ENCODE assay signal across 24 mouse cellular contexts in the genomic region with DNA sequence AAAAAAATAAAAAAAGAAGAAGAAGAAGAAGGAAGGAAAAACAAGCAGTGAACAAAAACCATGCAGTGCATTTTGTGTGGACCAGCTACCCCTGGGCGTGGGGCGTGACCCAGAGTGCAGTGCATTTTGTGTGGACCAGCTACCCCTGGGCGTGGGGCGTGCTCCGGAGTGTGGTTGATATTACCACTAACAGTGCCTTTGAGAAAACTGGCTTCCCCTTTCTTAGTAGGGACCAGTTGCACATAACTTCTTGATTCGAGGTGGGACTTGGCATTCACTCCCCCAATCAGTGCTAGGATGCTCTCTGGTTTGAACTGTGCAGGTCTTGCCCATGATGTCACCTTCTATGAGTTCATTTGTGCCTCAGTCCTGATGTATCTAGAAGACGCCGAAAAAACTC. TPM values are rescaled to one million over a fixed set of nuclear protein-coding genes. Genes with fewer than 3 reads are reported as not detected.
DNase-seq lines count a peak whose midpoint lies in the region; ATAC-seq lines count a peak whose summit lies in the region.
"Had no signal": no experiment of that assay in that cellular context is flagged by ENCODE, and none has a peak within 500 bp of the region (broad histone marks: within the 10 kb centered on the region; RNA-seq: fewer than 3 reads in every experiment).

No protein-coding gene starts in this region.

- H3K4me3 ChIP-seq in heart, embryonic 10.5 days = no peak overlapping the region
- H3K4me3 ChIP-seq in hindbrain, embryonic 12.5 days = no peak overlapping the region
- H3K4me3 ChIP-seq: embryonic facial prominence, embryonic 10.5 days; embryonic facial prominence, embryonic 12.5 days; forebrain, embryonic 13.5 days; forebrain, embryonic 15.5 days had no signal

- peak; percentile 64 for ATAC-seq in common myeloid progenitor, adult 5-6 weeks (replicated peaks; ENCODE audit: low read depth, poor library complexity, severe bottlenecking)
- ATAC-seq in hematopoietic stem cell, adult 5-6 weeks (replicated peaks in 1 of 2; ENCODE audit: insufficient read depth in 1 of 2, low FRiP score in 2 of 2, low TSS enrichment in 1 of 2, low read depth in 1 of 2, poor library complexity in 2 of 2, severe bottlenecking in 2 of 2) = peak; percentile 54 to 78
- peak; percentile 65 for ATAC-seq in megakaryocyte progenitor cell, adult 5-6 weeks (replicated peaks; ENCODE audit: poor library complexity)
- ATAC-seq in hindbrain, embryonic 12.5 days (ENCODE audit: low FRiP score) = no peak
- ATAC-seq: activated CD4-positive, CD25-positive, alpha-beta regulatory T cell, adult 4 months; forebrain, embryonic 13.5 days; forebrain, embryonic 15.5 days; forebrain, postnatal 0 days; Patski had no signal

- peaks cover under 1% of the 10 kb centered on the region; the same call in 1 of the 2 replicates for H3K4me1 ChIP-seq in heart, embryonic 10.5 days
- no peaks in the 10 kb centered on the region for H3K4me1 ChIP-seq in hindbrain, embryonic 12.5 days
- H3K4me1 ChIP-seq: embryonic facial prominence, embryonic 10.5 days; embryonic facial prominence, embryonic 12.5 days; forebrain, embryonic 13.5 days; forebrain, embryonic 15.5 days had no signal

- no peaks in the 10 kb centered on the region for H3K27me3 ChIP-seq in heart, embryonic 10.5 days (ENCODE audit: insufficient read depth, poor library complexity, severe bottlenecking)
- no peaks in the 10 kb centered on the region for H3K27me3 ChIP-seq in hindbrain, embryonic 12.5 days
- H3K27me3 ChIP-seq: embryonic facial prominence, embryonic 12.5 days; forebrain, embryonic 13.5 days; forebrain, embryonic 15.5 days; Patski had no signal

- DNase-seq in heart, embryonic 10.5 days (ENCODE audit: low spot score) = peak; percentile 30
- no peak for DNase-seq in heart, adult 18-20 months
- DNase-seq in frontal cortex, adult 2 months (ENCODE audit: extremely low spot score in 1 of 2, low spot score in 1 of 2) = no peak
- DNase-seq in frontal cortex, postnatal 14 days (ENCODE audit: low spot score in 2 of 2) = no peak
- DNase-seq: adrenal gland, adult 8-10 months; adrenal gland, postnatal 14 days; adrenal gland, postnatal 36 days; cerebellum, adult 11 months; cerebellum, adult 18-20 months; cerebellum, adult 8-10 months; cerebellum, adult 9-11 months; cerebellum, postnatal 14 days; cerebellum, postnatal 36 days; forebrain, postnatal 0 days had no signal

- H3K36me3 ChIP-seq in heart, embryonic 10.5 days = peaks cover 54% of the 10 kb centered on the region
- no peaks in the 10 kb centered on the region for H3K36me3 ChIP-seq in hindbrain, embryonic 12.5 days
- H3K36me3 ChIP-seq: forebrain, embryonic 15.5 days had no signal

- H3K4me2 ChIP-seq in hindbrain, embryonic 12.5 days (replicated peaks) = no peak overlapping the region
- H3K4me2 ChIP-seq: embryonic facial prominence, embryonic 12.5 days; forebrain, embryonic 13.5 days; forebrain, embryonic 15.5 days had no signal

- no peaks in the 10 kb centered on the region for H3K9me3 ChIP-seq in heart, embryonic 10.5 days
- H3K9me3 ChIP-seq in hindbrain, embryonic 12.5 days (replicated peaks) = no peaks in the 10 kb centered on the region
- H3K9me3 ChIP-seq: embryonic facial prominence, embryonic 10.5 days; embryonic facial prominence, embryonic 12.5 days; forebrain, embryonic 13.5 days; forebrain, embryonic 15.5 days had no signal

- WGBS in heart, embryonic 10.5 days = 92% methylated on average over 8 of the region's 8 CpGs
- WGBS in hindbrain, embryonic 12.5 days = 91% methylated on average over 8 of the region's 8 CpGs

- no peak overlapping the region for H3K27ac ChIP-seq in heart, embryonic 10.5 days
- H3K27ac ChIP-seq in hindbrain, embryonic 12.5 days = no peak overlapping the region
- H3K27ac ChIP-seq: embryonic facial prominence, embryonic 10.5 days; embryonic facial prominence, embryonic 12.5 days; forebrain, embryonic 13.5 days; forebrain, embryonic 15.5 days had no signal

- no peak overlapping the region for H3K9ac ChIP-seq in hindbrain, embryonic 12.5 days
- H3K9ac ChIP-seq: embryonic facial prominence, embryonic 12.5 days; forebrain, embryonic 13.5 days; forebrain, embryonic 15.5 days; forebrain, postnatal 0 days had no signal

RNA-seq across cellular contexts. Expression of gene Fkbp9, which starts 22.9 kb away (rescaled TPM):
- 122 and 142 TPM in 2 replicates for polyA plus RNA-seq in heart, embryonic 10.5 days (2016; fragmentation: Nextera tagmentation; extraction: Ambion mirVana)
- 10 to 100 TPM; 90.3 to 90.9 TPM for total RNA-seq in heart, adult 18-20 months (2021)
- total RNA-seq in common myeloid progenitor, adult 5-6 weeks (2017) = 16.6 and 16.9 TPM in 2 replicates
- total RNA-seq in hematopoietic stem cell, adult 5-6 weeks (2017) = 24.0 and 28.7 TPM in 2 replicates
- 4.3 and 5.1 TPM in 2 replicates for total RNA-seq in megakaryocyte progenitor cell, adult 5-6 weeks (2015)
- 11.6 and 12.1 TPM in 2 replicates for total RNA-seq in megakaryocyte progenitor cell, adult 5-6 weeks (2017)
- 29.6 and 31.0 TPM in 2 replicates for polyA plus RNA-seq in frontal cortex, adult 2 months (2012; rRNA removed)
- 92.2 and 98.5 TPM in 2 replicates for polyA plus RNA-seq in hindbrain, embryonic 12.5 days (2016; fragmentation: Nextera tagmentation; extraction: Ambion mirVana)
- polyA plus RNA-seq: activated CD4-positive, CD25-positive, alpha-beta regulatory T cell, adult 4 months had no signal

RNA-seq across cellular contexts. Expression of gene Kbtbd2, which starts 57.2 kb away (rescaled TPM):
- polyA plus RNA-seq in heart, embryonic 10.5 days (2016; fragmentation: Nextera tagmentation; extraction: Ambion mirVana) = 35.8 and 39.9 TPM in 2 replicates
- 10 to 100 TPM; 33.2 to 37.3 TPM for total RNA-seq in heart, adult 18-20 months (2021)
- 46.2 and 48.8 TPM in 2 replicates for total RNA-seq in common myeloid progenitor, adult 5-6 weeks (2017)
- 55.6 and 87.1 TPM in 2 replicates for total RNA-seq in hematopoietic stem cell, adult 5-6 weeks (2017)
- total RNA-seq in megakaryocyte progenitor cell, adult 5-6 weeks (2015) = 32.0 and 32.6 TPM in 2 replicates
- 32.5 and 33.5 TPM in 2 replicates for total RNA-seq in megakaryocyte progenitor cell, adult 5-6 weeks (2017)
- 30.2 and 31.8 TPM in 2 replicates for polyA plus RNA-seq in frontal cortex, adult 2 months (2012; rRNA removed)
- 38.6 and 43.2 TPM in 2 replicates for polyA plus RNA-seq in hindbrain, embryonic 12.5 days (2016; fragmentation: Nextera tagmentation; extraction: Ambion mirVana)
